Mouse (Mus musculus): Measurements from ENCODE around the gene Mrtfa. TPM values are rescaled to one million over a fixed set of nuclear protein-coding genes. Genes with fewer than 3 reads are reported as not detected.

Gene Mrtfa
- total RNA-seq, 1 experiment from 2014 or later, result 23.4 TPM

DNA sequence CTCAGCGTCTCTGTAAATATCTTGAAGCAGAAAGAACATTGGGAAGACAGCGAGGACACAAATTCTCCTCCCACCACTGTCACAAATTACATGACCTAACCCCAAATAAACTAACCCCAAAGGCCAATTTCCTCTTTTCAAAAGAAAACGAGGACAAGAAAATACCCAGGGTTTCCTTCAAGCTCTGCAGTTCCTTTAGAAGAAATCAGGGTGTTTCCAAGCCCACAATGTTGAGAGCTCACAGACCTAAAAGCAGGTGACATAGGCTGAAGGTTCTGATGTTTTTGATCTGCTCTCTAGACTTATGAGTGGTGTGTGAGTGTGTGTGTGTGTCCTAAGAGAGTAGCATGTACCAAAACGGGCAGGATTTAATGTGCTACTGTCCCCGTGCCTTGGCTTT lies 89.2 kb downstream of the Mrtfa start:
- no peak for DNase-seq

GRCm38 (mm10) chr15:81099269-81099668 lies 91.3 kb downstream of the Mrtfa start:
- no peak for DNase-seq

DNA sequence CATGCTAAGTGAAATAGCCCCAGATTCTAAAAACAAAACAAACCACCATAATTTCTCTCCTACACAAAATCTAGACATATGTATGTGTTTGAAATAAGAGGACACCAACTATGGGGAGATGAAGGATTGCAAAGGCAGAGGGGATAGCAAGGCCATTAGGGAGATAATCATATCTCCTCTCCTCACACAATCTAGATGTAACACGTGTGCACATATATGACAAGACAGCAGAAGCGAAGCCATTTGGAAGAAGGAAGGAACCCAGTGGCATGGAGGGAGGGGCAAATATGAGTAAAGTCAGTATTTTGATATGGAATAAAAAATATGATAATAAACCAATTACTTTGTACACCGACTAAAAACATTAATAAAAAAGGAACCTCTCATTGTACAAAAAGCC lies 91.9 kb downstream of the Mrtfa start:
- DNase-seq, result no peak

GRCm38 (mm10) chr15:81097896-81098295 lies 92.7 kb downstream of the Mrtfa start:
- no peak for DNase-seq

- DNase-seq, result peak; percentile 55
These were observed 93.1 kb downstream of the Mrtfa start for GRCm38 (mm10) chr15:81097456-81097855.

GRCm38 (mm10) chr15:81096329-81097055 lies 94.1 kb downstream of the Mrtfa start:
- no peak for DNase-seq

GRCm38 (mm10) chr15:81093032-81093431 lies 97.5 kb downstream of the Mrtfa start:
- DNase-seq, result no peak

DNA sequence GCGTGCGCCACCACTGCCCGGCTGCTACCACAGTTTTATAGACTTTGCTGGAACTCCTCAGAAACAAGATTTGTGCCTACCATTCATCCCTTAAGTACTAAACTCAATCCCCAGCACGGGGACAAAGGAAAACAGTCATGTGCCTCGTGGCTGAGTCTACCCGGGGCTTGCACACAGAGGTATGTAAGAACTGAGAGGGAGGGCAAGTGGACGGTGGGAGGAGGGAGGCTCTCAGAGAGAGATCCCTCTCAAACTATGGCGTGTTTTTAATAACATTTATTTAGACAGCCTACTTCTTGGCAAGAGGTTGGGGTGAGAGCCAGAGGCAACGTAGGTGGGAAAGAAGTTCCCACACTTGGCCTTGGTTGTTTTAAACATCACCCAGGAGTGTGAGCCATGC lies 98.8 kb downstream of the Mrtfa start:
- DNase-seq, result no peak

GRCm38 (mm10) chr15:81087529-81087928 lies 103.0 kb downstream of the Mrtfa start:
- no peak for DNase-seq

GRCm38 (mm10) chr15:81086644-81087480 lies 103.7 kb downstream of the Mrtfa start:
- DNase-seq, result peak; percentile 61

DNA sequence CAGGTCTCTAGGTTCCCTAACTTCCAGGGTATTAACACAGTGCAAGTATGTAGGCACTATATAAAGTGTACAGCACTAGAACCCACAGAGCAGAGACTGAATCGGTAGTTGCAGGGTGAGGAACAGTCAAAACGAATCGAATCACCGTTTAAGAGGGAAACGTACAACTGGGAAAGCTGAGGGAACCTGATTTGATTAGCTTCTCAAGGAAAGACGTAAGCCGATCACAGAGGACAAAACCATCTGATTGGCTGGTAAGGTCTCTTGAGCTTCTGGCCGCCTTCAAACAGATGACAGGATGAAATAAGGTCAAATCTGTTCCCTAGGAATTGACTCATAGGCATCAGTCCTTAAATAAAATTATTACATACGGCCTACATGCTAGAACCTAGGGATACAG lies 106.7 kb downstream of the Mrtfa start:
- DNase-seq, result no peak

DNA sequence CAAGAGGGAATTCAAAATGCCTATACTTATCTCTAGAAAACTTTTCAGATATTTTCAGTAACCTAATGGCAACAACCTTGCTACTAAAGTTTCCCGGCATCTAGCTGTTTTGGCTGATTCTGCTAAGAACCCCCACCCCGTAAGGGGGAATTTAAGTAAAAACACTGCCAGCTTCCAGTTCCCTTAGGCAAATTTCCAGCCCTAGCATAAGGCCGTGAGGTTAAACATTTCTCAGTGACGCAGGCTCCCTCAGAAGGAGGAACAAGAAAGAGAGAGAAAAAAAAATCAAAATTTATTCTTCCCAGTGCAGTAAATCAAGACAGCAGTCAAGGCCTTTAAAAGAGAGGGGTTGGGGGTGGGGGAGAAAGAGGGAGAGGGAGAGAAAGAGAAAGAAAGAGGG lies 107.3 kb downstream of the Mrtfa start:
- peak; percentile 31 for DNase-seq

- no peak for DNase-seq
These were observed 109.3 kb downstream of the Mrtfa start for GRCm38 (mm10) chr15:81081216-81081615.

DNA sequence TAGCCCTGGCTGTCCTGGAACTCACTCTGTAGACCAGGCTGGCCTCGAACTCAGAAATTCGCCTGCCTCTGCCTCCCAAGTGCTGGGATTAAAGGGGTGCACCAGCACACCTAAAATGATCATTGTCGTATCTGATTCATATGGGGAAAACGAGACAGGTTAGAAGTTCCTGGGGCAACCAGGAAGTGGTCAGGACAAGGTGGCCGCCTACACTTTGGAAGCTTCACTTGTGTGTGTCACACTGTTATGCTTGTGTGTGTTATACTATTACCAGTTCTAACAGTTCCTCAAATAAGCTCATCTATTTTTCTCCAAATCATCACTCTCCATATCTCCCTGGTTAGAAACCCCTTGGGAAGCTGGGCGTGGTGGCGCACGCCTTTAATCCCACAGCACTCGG lies 110.2 kb downstream of the Mrtfa start:
- no peak for DNase-seq

DNA sequence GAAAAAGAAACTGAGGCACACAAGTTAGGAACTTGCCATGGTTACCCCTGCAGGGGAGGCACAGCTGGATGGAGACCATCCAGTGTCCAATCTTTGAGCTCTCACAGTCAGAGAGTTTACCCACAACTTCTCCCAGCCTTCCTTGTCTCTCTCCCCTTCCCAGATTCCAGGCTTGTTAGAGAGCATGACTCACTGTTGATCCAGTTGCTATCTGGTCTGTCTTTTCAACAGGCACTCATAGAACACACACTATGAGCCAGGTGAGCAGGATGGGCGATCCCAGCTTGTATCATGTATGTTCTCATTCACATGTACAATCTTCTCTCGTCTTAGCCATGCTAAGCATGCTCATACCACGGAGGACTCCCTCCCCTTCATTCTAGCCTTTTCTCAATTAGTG lies 111.3 kb downstream of the Mrtfa start:
- DNase-seq, result no peak

GRCm38 (mm10) chr15:81077551-81077950 lies 113.0 kb downstream of the Mrtfa start:
- peak; percentile 57 for DNase-seq

DNA sequence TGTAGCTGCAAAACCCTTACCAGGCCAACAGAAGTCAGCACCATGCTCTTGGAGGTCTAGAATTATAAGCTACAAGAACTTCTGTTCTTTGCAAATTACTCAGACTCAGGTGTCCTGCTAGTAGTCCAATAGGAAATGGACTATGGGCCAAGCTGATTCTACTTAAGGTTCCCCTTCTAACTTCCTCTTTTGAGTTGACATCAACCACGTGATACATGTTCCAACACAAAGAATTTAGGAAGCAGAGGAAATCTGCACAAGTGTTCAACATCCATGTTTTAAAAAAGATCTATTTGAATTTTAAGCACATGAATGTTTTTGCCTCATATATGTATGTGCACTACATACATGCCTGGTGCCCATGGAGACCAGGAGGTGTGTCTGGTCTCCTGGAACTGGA lies 116.0 kb downstream of the Mrtfa start:
- DNase-seq, result no peak

- DNase-seq, result no peak
These were observed 116.8 kb downstream of the Mrtfa start for GRCm38 (mm10) chr15:81073751-81074150.

DNA sequence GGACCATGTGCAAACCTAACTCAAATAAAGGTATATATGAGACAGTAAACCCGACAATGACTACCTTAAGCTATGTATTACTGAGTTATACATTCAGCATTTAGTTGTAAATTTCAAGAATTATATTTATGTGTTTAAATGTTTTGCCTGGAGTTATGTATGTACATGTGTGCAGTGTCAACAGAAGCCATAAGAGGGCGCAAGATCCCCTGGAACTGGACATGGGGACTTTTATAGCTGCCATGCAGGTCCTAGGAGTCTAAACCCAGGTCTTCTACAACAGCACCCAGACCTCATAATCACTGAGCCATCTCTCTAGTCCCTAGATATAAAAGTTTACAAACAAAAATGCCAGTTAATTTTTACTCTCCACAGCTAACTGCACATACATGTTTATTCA lies 117.8 kb downstream of the Mrtfa start:
- DNase-seq, result peak; percentile 34

DNA sequence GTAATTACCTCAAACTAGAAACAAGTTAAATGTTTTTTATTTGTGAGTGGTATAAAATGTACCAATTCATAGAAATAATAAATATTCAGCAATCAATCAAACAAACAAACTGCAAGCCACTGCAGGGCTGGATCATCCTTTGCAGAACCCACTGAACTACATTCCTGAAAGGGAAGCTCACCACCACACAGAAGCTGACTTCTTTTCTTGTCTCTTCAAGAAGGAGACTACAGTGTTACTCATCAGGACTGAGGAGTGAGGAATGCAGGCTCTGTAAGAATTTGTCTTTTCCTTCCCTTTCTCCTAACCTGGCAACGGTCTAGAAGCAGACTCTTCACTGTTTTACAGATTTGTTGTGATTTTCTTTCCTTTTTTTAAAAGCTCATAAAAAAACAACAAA lies 120.1 kb downstream of the Mrtfa start:
- no peak for DNase-seq

- DNase-seq, result no peak
These were observed 121.7 kb downstream of the Mrtfa start for GRCm38 (mm10) chr15:81068641-81069381.

- DNase-seq, result no peak
These were observed 122.8 kb downstream of the Mrtfa start for GRCm38 (mm10) chr15:81067761-81068160.

DNA sequence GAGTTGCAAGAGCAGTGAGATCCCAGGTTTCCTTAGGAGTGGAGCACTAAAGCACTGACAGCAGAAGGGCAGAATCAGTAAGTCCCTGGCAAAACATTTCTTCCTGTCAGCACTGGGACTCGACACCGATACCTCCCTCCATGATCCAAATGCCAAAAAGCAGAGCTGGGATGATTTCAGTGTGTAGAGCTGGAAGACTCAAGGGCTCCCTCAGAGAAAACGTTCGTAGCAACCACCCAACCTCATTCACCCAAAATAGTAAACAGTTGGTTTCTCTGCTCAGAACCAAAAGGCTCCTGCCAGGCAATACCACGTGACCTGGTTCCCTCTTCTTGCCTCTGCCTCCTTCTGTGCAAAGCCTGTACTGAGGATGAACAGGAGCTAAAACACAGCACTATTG lies 123.6 kb downstream of the Mrtfa start:
- DNase-seq, result no peak
